Mouse (Mus musculus) G1E (cell line): Measurements from ENCODE around the gene Tal1. TPM values are rescaled to one million over a fixed set of nuclear protein-coding genes. Genes with fewer than 3 reads are reported as not detected.
A peak's percentile ranks its signal among the peaks of the same experiment; 100 is the strongest.

Experiments used
- ATAC-seq: 2 replicates; pipeline ENCODE4 v1.8.0; 2016; ENCODE audit warnings: mild to moderate bottlenecking; ENCODE audit not compliant: insufficient number of reproducible peaks, poor library complexity, low FRiP score, severe bottlenecking; ENCODE audit errors: extremely low read depth
- DNase-seq: peaks from one replicate; pipeline ENCODE4 v3.0.0; 2012; ENCODE audit warnings: low spot score
- H3K27me3 ChIP-seq: 2 replicates; pipeline ENCODE4 v1.6.1; 2012; ENCODE audit warnings: mild to moderate bottlenecking, low read length, inconsistent platforms; ENCODE audit not compliant: insufficient read depth
- H3K36me3 ChIP-seq: replicated peaks from 2 replicates; pipeline ENCODE3; 2012; ENCODE audit warnings: mild to moderate bottlenecking, inconsistent platforms
- H3K4me1 ChIP-seq: 2 replicates; pipeline ENCODE4 v1.6.1; 2012; ENCODE audit warnings: low read depth, low read length, inconsistent platforms, mixed read lengths; ENCODE audit not compliant: insufficient read depth
- H3K4me3 ChIP-seq: 2 replicates; pipeline ENCODE4 v1.5.1; 2012; ENCODE audit warnings: low read depth, mild to moderate bottlenecking, inconsistent platforms, low read length, moderate library complexity, mixed read lengths
- H3K9me3 ChIP-seq: replicated peaks from 2 replicates; pipeline ENCODE4 v1.6.1; 2012; ENCODE audit warnings: inconsistent platforms
- CTCF ChIP-seq: IDR thresholded peaks from 2 replicates; pipeline ENCODE4 v1.5.1; 2012; ENCODE audit warnings: low read depth, low read length, inconsistent platforms, mixed read lengths
- GATA1 ChIP-seq: IDR thresholded peaks from 2 replicates; pipeline ENCODE4 v1.6.1; 2012; ENCODE audit warnings: borderline replicate concordance, low read length, inconsistent platforms, mixed read lengths
- GATA2 ChIP-seq: IDR thresholded peaks from 2 replicates; pipeline ENCODE4 v1.6.1; 2012; ENCODE audit warnings: low read depth, low read length, inconsistent platforms, borderline replicate concordance
- POLR2AphosphoS5 ChIP-seq: IDR thresholded peaks from 2 replicates; pipeline ENCODE4 v1.6.1; 2012; ENCODE audit warnings: low read depth, low read length, inconsistent platforms; ENCODE audit not compliant: insufficient replicate concordance
- TAL1 ChIP-seq: conservative IDR thresholded peaks from 2 replicates; pipeline ENCODE4 v1.6.1; 2012; ENCODE audit warnings: low read depth, low read length, inconsistent platforms, mixed read lengths
- polyA plus RNA-seq: library from polyadenylated mRNA; stranded (reverse); fragments of >175 nt; gene quantifications from 2 replicates; pipeline ENCODE4 v1.2.3, GENCODE M21; 2012
- total RNA-seq, 2 experiments: library from RNA; stranded (forward) in 1 of 2; stranded (reverse) in 1 of 2; fragments of 200-1000 nt in 1 of 2; fragments of >200 nt in 1 of 2; fragmentation: Nextera tagmentation in 1 of 2; gene quantifications; 2 replicates each; pipeline ENCODE4 v1.2.3; 2014 to 2017

The Tal1 gene
- total and polyA plus RNA-seq, 3 experiments, result 155 to 239 (median 174) TPM

- H3K36me3 ChIP-seq, result no peaks in the 10 kb centered on the region
- ATAC-seq (peak; percentile 47), DNase-seq (peak; percentile 65)
- H3K4me1 ChIP-seq, result peaks cover 74% of the 10 kb centered on the region
- H3K27me3 ChIP-seq, result peaks cover 2% of the 10 kb centered on the region; the same call in 1 of the 2 replicates
- TF ChIP-seq CTCF, result no peak
- TF ChIP-seq TAL1, result no peak
- no peak for TF ChIP-seq GATA1
- no peak for TF ChIP-seq GATA2
- TF ChIP-seq POLR2AphosphoS5, result no peak
- H3K4me3 ChIP-seq, result peak overlapping the region; percentile 65; the same call in 1 of the 2 replicates
- no peaks in the 10 kb centered on the region for H3K9me3 ChIP-seq
Observed at GRCm38 (mm10) chr4:115096435-115097145, 40.4 kb downstream of the Tal1 start.

- Histone ChIP-seq H3K9me3 (no peaks in the 10 kb centered on the region), H3K27me3 (peaks cover 2% of the 10 kb centered on the region; the same call in 1 of the 2 replicates), H3K36me3 (no peaks in the 10 kb centered on the region), H3K4me1 (peaks cover 69% of the 10 kb centered on the region), H3K4me3 (peak overlapping the region; percentile 65; the same call in 1 of the 2 replicates)
- no peak for DNase-seq
- no peak for ATAC-seq
- TF ChIP-seq POLR2AphosphoS5 (no peak), GATA2 (no peak), CTCF (no peak), TAL1 (no peak)
Observed at GRCm38 (mm10) chr4:115097146-115097496, 40.9 kb downstream of the Tal1 start.

GRCm38 (mm10) chr4:115101682-115102081, 45.5 kb downstream of the Tal1 start:
- no peaks in the 10 kb centered on the region for H3K36me3 ChIP-seq
- H3K9me3 ChIP-seq, result no peaks in the 10 kb centered on the region
- DNase-seq (peak; percentile 47), ATAC-seq (no peak)
- H3K4me3 ChIP-seq, result no peak overlapping the region
- TF ChIP-seq TAL1 (no peak), CTCF (peak; percentile 98)
- H3K4me1 ChIP-seq, result peaks cover 38% of the 10 kb centered on the region
- H3K27me3 ChIP-seq, result peaks cover 2% of the 10 kb centered on the region; the same call in 1 of the 2 replicates

- Histone ChIP-seq H3K27me3 (peaks cover 6% of the 10 kb centered on the region; the same call in 1 of the 2 replicates), H3K4me1 (peaks cover 21% of the 10 kb centered on the region), H3K9me3 (0 out of 2 replicates have a peak, but pooled peaks cover 3% of the 10 kb centered on the region), H3K36me3 (no peaks in the 10 kb centered on the region), H3K4me3 (no peak overlapping the region)
- TF ChIP-seq POLR2AphosphoS5 (no peak), GATA1 (no peak), CTCF (no peak), GATA2 (no peak), TAL1 (no peak)
- ATAC-seq, result peak; percentile 87
- DNase-seq, result no peak
Observed at GRCm38 (mm10) chr4:115103510-115103909, 47.3 kb downstream of the Tal1 start.

- ATAC-seq (no peak), DNase-seq (no peak)
- H3K27me3 ChIP-seq, result peaks cover 18% of the 10 kb centered on the region
Observed at GRCm38 (mm10) chr4:115111167-115111566, 54.9 kb downstream of the Tal1 start.

GRCm38 (mm10) chr4:115113266-115113665, 57.0 kb downstream of the Tal1 start:
- no peak for DNase-seq
- Histone ChIP-seq H3K9me3 (no peaks in the 10 kb centered on the region), H3K27me3 (peaks cover 16% of the 10 kb centered on the region), H3K4me3 (no peak overlapping the region), H3K4me1 (no peaks in the 10 kb centered on the region), H3K36me3 (no peaks in the 10 kb centered on the region)
- ATAC-seq, result no peak
- TF ChIP-seq GATA2, result no peak
- no peak for TF ChIP-seq POLR2AphosphoS5
- no peak for TF ChIP-seq TAL1
- TF ChIP-seq CTCF, result no peak
- TF ChIP-seq GATA1, result no peak

More at GRCm38 (mm10) chr4:115111167-115111566, 54.9 kb downstream of the Tal1 start:
- no peaks in the 10 kb centered on the region for H3K4me1 ChIP-seq
- 0 out of 2 replicates have a peak, but pooled peaks cover 3% of the 10 kb centered on the region for H3K9me3 ChIP-seq
- TF ChIP-seq POLR2AphosphoS5, result no peak
- TF ChIP-seq TAL1, result no peak
- no peak for TF ChIP-seq GATA1
- TF ChIP-seq CTCF, result no peak
- TF ChIP-seq GATA2, result no peak
- no peaks in the 10 kb centered on the region for H3K36me3 ChIP-seq
- no peak overlapping the region for H3K4me3 ChIP-seq

GRCm38 (mm10) chr4:115119642-115120041, 63.4 kb downstream of the Tal1 start:
- H3K9me3 ChIP-seq, result no peaks in the 10 kb centered on the region
- H3K4me1 ChIP-seq, result peaks cover 3% of the 10 kb centered on the region; the same call in 1 of the 2 replicates
- H3K27me3 ChIP-seq, result peaks cover 13% of the 10 kb centered on the region
- TF ChIP-seq POLR2AphosphoS5, result no peak
- no peak for TF ChIP-seq GATA1
- no peak for TF ChIP-seq TAL1
- TF ChIP-seq CTCF, result no peak
- TF ChIP-seq GATA2, result no peak
- no peak for ATAC-seq
- no peak overlapping the region for H3K4me3 ChIP-seq
- no peaks in the 10 kb centered on the region for H3K36me3 ChIP-seq
- DNase-seq, result no peak
